Mouse (Mus musculus) liver, embryonic 12.5 days (tissue): ENCODE results near the gene Slc29a3. TPM values are rescaled to one million over a fixed set of nuclear protein-coding genes. Genes with fewer than 3 reads are reported as not detected.

Experiments
- ATAC-seq: fragments of 200-750 bp; cut with Nextera tagmentation; 2 replicates; pipeline ENCODE4 v1.8.0; 2017; ENCODE audit warnings: moderate number of reproducible peaks, mild to moderate bottlenecking, moderate library complexity
- H3K27ac ChIP-seq: fragments of 300-500 bp; sonication (generic); 2 replicates; pipeline ENCODE4 v1.5.1; 2016; ENCODE audit warnings: mild to moderate bottlenecking
- H3K27me3 ChIP-seq: fragments of 300-500 bp; sonication (generic); replicated peaks from 2 replicates; pipeline ENCODE4 v1.6.1; 2016; ENCODE audit warnings: mild to moderate bottlenecking, moderate library complexity
- H3K36me3 ChIP-seq: fragments of 300-500 bp; sonication (generic); 2 replicates; pipeline ENCODE4 v1.6.1; 2016; ENCODE audit warnings: mild to moderate bottlenecking, moderate library complexity
- H3K4me1 ChIP-seq: fragments of 300-500 bp; sonication (generic); 2 replicates; pipeline ENCODE4 v1.6.1; 2016
- H3K4me2 ChIP-seq: fragments of 300-500 bp; sonication (generic); 2 replicates; pipeline ENCODE4 v1.6.1; 2016; ENCODE audit warnings: mild to moderate bottlenecking, moderate library complexity
- H3K4me3 ChIP-seq: fragments of 300-500 bp; sonication (generic); 2 replicates; pipeline ENCODE4 v1.5.1; 2016; ENCODE audit warnings: mild to moderate bottlenecking, moderate library complexity
- H3K9ac ChIP-seq: fragments of 300-500 bp; sonication (generic); 2 replicates; pipeline ENCODE4 v1.6.1; 2016; ENCODE audit warnings: mild to moderate bottlenecking, moderate library complexity
- H3K9me3 ChIP-seq: fragments of 300-500 bp; sonication (generic); replicated peaks from 2 replicates; pipeline ENCODE4 v1.6.1; 2016; ENCODE audit warnings: mild to moderate bottlenecking, moderate library complexity
- WGBS: fragments of 180-500 bp; shearing (Covaris S2); methylation state at CpG from one replicate; pipeline ENCODE4 v1.1.7; 2016; ENCODE audit not compliant: insufficient replicate concordance; 5-methylcytosine and 5-hydroxymethylcytosine counted together
- polyA plus RNA-seq: library from polyadenylated mRNA; unstranded; fragments of >200 nt; fragmentation: Nextera tagmentation; extraction: Ambion mirVana; gene quantifications from 2 replicates; pipeline ENCODE4 v1.2.1, GENCODE M21; 2016

The Slc29a3 gene
- polyA plus RNA-seq = 3.6 and 4.2 TPM in 2 replicates

DNA sequence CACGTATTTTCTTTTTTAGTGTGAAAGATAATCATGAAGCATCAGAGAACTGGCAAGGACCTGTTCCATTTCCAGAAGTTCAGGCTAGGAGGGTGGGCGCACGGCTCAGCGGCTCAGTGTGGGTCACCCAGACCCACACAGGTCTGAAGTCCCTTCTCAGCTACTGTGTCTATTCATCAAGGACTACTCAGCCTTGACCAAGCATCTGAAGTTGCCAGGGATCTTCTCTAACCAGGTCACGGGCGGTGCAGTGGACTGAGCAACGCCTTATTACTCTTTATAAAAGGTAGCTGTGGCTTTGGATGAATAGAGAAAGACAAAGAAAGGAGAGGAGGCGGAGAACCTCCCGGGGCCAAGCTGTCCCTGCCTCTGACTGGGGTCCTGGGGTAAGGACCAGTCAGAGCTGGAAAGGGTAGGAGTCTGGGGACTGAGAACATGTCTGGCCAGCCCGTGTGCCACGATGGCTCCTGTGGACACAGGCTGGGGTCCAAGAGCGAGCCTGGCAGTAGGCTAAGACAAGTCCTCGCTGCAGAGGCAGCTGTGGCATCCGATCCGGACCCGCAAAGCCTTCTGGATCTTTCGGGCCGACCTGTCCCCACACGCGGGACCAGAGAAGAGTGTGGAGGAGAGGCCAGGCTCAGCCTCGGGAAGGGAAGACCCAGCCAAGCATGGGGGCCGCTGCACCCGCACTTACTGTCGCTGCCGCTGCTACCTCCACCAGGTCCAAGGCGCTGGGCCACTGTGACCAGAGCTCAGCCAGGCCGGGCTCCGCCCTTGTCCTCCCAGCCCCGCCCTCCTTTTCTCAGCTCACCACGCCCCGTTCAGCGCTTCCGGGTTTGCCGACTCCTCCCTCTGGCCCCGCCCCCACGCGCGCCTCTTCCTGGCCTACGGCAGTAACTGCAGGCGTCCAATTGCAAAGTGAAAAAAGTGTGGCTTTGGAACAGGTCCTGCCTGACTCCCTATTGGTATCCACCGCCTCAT, at the start of gene Slc29a3:
TSS of gene Slc29a3 (minus strand) at position 755 of the 981 bp plus-strand sequence.
- Histone ChIP-seq H3K27me3 (no peaks in the 10 kb centered on the region), H3K9ac (peak within 1 kb of the TSS; percentile 79), H3K27ac (peak within 1 kb of the TSS; percentile 37; the same call in 1 of the 2 replicates), H3K4me3 (peak within 1 kb of the TSS; percentile 62), H3K4me2 (peak within 1 kb of the TSS; percentile 76), H3K4me1 (peaks cover 20% of the 10 kb centered on the region), H3K36me3 (no peaks in the 10 kb centered on the region), H3K9me3 (peaks cover 5% of the 10 kb centered on the region; the same call in 1 of the 2 replicates)
- 10% methylated on average over 39 of the region's 41 CpGs for WGBS
- peak; percentile 93 for ATAC-seq

- peaks cover 8% of the 10 kb centered on the region; the same call in 1 of the 2 replicates for H3K4me1 ChIP-seq
- 46% methylated on average over 12 of the region's 12 CpGs for WGBS
These were observed 49.4 kb upstream of the Slc29a3 start for GRCm38 (mm10) chr10:60801898-60802412.

GRCm38 (mm10) chr10:60801168-60801897, 48.7 kb upstream of the Slc29a3 start:
- H3K9ac ChIP-seq = no peak overlapping the region
- H3K4me3 ChIP-seq = no peak overlapping the region
- whole genome bisulfite sequencing = 22% methylated on average over 11 of the region's 11 CpGs
- ATAC-seq = no peak
- no peak overlapping the region for H3K4me2 ChIP-seq
- no peaks in the 10 kb centered on the region for H3K9me3 ChIP-seq
- H3K36me3 ChIP-seq = no peaks in the 10 kb centered on the region
- peaks cover 65% of the 10 kb centered on the region for H3K27me3 ChIP-seq
- H3K27ac ChIP-seq = no peak overlapping the region
- H3K4me1 ChIP-seq = peaks cover 8% of the 10 kb centered on the region; the same call in 1 of the 2 replicates

More at GRCm38 (mm10) chr10:60801898-60802412, 49.4 kb upstream of the Slc29a3 start:
- no peaks in the 10 kb centered on the region for H3K36me3 ChIP-seq
- no peak overlapping the region for H3K4me2 ChIP-seq
- ATAC-seq = no peak
- H3K9me3 ChIP-seq = no peaks in the 10 kb centered on the region
- no peak overlapping the region for H3K27ac ChIP-seq
- H3K4me3 ChIP-seq = no peak overlapping the region
- H3K9ac ChIP-seq = no peak overlapping the region
- peaks cover 70% of the 10 kb centered on the region for H3K27me3 ChIP-seq

DNA sequence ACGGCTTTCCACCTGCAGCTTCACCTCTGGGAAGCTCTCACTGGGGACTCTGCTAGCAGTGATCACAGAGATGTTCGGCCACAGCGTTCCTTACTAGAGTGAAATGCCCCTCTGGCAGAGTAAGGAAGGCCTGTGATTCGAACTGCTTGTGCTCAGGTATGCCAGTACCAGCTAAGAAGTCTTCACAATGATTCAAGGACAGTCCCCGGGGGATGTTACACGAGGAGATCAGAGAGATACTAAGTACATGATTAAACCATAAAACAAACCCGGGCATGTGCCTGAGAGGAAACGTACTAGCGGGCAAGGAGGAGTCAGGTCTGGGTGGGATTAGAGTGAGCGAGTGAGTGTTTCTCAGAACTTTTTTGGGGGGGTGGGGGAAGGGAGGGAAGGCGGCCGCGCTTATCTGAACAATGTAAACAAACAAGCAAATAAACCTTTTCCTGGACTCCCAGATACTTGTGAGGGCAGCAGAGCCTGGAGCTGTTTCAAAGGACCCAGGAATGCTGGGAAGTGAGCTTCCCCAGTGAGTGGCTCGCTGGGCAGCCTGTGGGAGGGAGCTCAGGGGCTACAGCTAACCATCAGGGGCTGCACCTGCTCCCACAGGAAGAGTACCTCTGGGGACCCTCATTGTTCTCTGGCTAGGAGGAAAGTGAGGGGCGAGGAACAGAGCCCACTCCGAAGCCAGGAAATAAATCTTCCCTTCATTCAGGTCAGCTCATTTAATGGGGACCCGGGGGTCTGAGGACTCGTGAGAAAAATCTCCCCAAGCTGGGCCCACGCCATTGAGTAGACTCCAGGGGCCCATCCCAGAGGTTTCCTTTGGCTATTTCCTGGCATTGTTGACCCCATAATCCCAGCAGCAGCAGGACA, 47.9 kb upstream of the Slc29a3 start:
- Histone ChIP-seq H3K4me1 (peaks cover 8% of the 10 kb centered on the region; the same call in 1 of the 2 replicates), H3K4me2 (no peak overlapping the region), H3K27ac (no peak overlapping the region), H3K9ac (no peak overlapping the region), H3K27me3 (peaks cover 58% of the 10 kb centered on the region), H3K9me3 (no peaks in the 10 kb centered on the region), H3K4me3 (no peak overlapping the region), H3K36me3 (no peaks in the 10 kb centered on the region)
- 11% methylated on average over 19 of the region's 19 CpGs for WGBS
- no peak for ATAC-seq

GRCm38 (mm10) chr10:60797682-60798422, 45.3 kb upstream of the Slc29a3 start:
- no peak overlapping the region for H3K27ac ChIP-seq
- H3K9ac ChIP-seq = no peak overlapping the region
- no peaks in the 10 kb centered on the region for H3K9me3 ChIP-seq
- ATAC-seq = no peak
- 61% methylated on average over 14 of the region's 14 CpGs for WGBS
- no peaks in the 10 kb centered on the region for H3K36me3 ChIP-seq
- no peak overlapping the region for H3K4me2 ChIP-seq
- peaks cover 43% of the 10 kb centered on the region for H3K27me3 ChIP-seq
- peaks cover 27% of the 10 kb centered on the region for H3K4me1 ChIP-seq
- no peak overlapping the region for H3K4me3 ChIP-seq

DNA sequence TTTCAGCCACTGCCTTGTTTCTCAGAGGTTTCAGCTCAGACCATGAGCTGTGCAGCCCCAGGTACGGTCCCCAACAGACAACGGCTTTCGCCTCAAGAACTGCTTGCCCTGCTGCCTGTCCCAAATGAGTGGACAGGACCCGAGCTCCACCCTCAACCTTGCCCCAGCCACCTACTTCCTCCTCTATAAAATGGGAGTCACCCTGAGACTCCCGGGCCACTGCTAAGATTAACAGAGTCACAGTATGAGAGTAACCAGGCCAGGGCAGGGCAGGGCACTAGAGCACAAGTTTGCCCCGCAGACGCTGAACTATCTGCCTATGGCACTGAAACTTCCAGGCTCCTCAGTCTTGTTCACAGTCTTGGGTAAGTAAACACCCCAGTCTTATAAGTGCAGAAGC, 43.9 kb upstream of the Slc29a3 start:
- no peak overlapping the region for H3K4me2 ChIP-seq
- H3K9me3 ChIP-seq = no peaks in the 10 kb centered on the region
- no peak overlapping the region for H3K27ac ChIP-seq
- H3K36me3 ChIP-seq = no peaks in the 10 kb centered on the region
- no peak overlapping the region for H3K4me3 ChIP-seq
- 76% methylated on average over 7 of the region's 7 CpGs for WGBS
- H3K27me3 ChIP-seq = peaks cover 29% of the 10 kb centered on the region
- peaks cover 30% of the 10 kb centered on the region for H3K4me1 ChIP-seq
- H3K9ac ChIP-seq = no peak overlapping the region
- ATAC-seq = no peak

- ATAC-seq = no peak
- Histone ChIP-seq H3K4me1 (peaks cover 29% of the 10 kb centered on the region), H3K27me3 (peaks cover 25% of the 10 kb centered on the region), H3K9ac (no peak overlapping the region), H3K4me3 (no peak overlapping the region), H3K9me3 (no peaks in the 10 kb centered on the region), H3K27ac (no peak overlapping the region), H3K4me2 (no peak overlapping the region), H3K36me3 (no peaks in the 10 kb centered on the region)
- 62% methylated on average over 5 of the region's 5 CpGs for WGBS
These were observed 43.4 kb upstream of the Slc29a3 start for GRCm38 (mm10) chr10:60796028-60796427.

DNA sequence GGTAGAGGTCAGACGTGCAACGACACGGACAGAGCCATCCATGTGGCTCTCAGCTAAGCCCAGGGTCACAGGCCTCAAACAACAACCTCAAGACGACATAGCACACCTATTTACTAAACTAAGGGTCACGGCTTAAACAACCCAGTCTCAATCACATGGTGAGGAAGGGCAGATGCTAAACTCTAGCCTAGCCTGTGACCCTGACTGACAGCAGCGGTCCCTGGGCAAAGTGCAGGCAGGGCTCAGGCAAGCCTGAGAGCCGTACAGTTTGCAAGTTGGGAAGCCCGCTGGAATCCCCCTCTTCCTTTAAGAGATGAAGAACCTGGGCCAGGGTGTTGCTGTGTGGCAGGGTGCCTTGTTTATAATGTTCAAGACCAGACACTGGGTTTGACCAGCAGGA, 42.2 kb upstream of the Slc29a3 start:
- Histone ChIP-seq H3K9me3 (no peaks in the 10 kb centered on the region), H3K4me1 (peaks cover 23% of the 10 kb centered on the region; the same call in 1 of the 2 replicates), H3K36me3 (no peaks in the 10 kb centered on the region), H3K4me2 (no peak overlapping the region), H3K9ac (no peak overlapping the region), H3K27ac (no peak overlapping the region), H3K27me3 (peaks cover 13% of the 10 kb centered on the region), H3K4me3 (no peak overlapping the region)
- 56% methylated on average over 8 of the region's 8 CpGs for WGBS
- ATAC-seq = 0 out of 2 replicates have a peak, but pooled peaks have one; percentile 5

- Histone ChIP-seq H3K36me3 (no peaks in the 10 kb centered on the region), H3K4me3 (no peak overlapping the region), H3K9ac (no peak overlapping the region), H3K4me2 (no peak overlapping the region), H3K27ac (no peak overlapping the region), H3K4me1 (peaks cover 23% of the 10 kb centered on the region; the same call in 1 of the 2 replicates), H3K27me3 (peaks cover 8% of the 10 kb centered on the region), H3K9me3 (no peaks in the 10 kb centered on the region)
- WGBS = 62% methylated on average over 11 of the region's 11 CpGs
- ATAC-seq = peak; percentile 30; the same call in 1 of the 2 replicates
These were observed 41.8 kb upstream of the Slc29a3 start for GRCm38 (mm10) chr10:60794374-60794773.

DNA sequence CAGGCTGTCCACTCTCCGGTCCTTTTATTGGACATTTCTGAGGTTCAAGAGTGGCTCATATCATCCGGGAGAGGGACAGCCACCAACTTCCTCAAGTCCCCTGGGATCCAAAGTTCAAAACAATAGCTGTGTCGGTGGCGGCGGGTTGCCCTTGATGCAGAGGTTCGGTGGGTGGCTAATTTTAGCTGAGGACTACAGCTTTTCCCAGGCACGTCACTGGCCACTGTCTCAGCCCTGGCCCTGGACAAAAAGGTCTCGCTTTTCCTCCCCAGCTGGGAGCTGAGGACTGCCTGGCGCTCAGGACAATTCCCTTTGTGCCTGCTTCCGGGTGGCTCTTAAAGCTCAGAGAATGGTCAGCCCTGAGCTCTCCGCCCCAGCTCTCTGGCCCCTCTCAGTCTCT, 40.2 kb upstream of the Slc29a3 start:
- Histone ChIP-seq H3K4me1 (peaks cover 23% of the 10 kb centered on the region; the same call in 1 of the 2 replicates), H3K27ac (no peak overlapping the region), H3K36me3 (no peaks in the 10 kb centered on the region), H3K4me2 (no peak overlapping the region), H3K9ac (no peak overlapping the region), H3K4me3 (no peak overlapping the region), H3K9me3 (no peaks in the 10 kb centered on the region), H3K27me3 (no peaks in the 10 kb centered on the region; the same call in 1 of the 2 replicates)
- ATAC-seq = no peak
- 20% methylated on average over 11 of the region's 11 CpGs for WGBS
